ENCODE assay signal across 33 mouse cellular contexts in the genomic region with DNA sequence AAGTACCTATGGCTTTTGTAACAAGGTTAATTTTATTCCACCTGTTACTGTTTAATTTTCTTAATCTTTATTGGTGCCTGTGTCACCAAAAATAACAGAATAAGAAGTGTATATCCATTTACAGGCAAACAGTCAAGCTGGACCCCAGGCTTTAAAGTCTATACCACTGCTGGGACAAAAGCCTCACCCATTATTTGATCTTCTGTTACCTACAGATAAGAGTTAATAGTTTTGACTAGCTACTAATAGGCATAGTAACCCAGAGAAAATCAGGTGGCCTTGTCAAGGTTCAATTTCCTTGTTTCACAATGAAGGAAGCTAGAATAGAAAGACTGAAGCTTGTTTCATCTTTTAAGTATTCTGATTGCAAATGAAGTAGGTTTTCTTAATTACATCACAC.
"Had no signal": no experiment of that assay in that cellular context is flagged by ENCODE, and none has a peak within 500 bp of the region (broad histone marks: within the 10 kb centered on the region; RNA-seq: fewer than 3 reads in every experiment).

No protein-coding gene starts in this region.

- H3K9ac ChIP-seq: heart, embryonic 12.5 days; heart, embryonic 13.5 days; heart, embryonic 15.5 days; hindbrain, embryonic 12.5 days; hindbrain, embryonic 13.5 days; hindbrain, embryonic 14.5 days; hindbrain, embryonic 15.5 days; kidney, embryonic 15.5 days had no signal

- ATAC-seq: hindbrain, embryonic 16.5 days; hindbrain, postnatal 0 days; inflammation-experienced regulatory T-cells, adult 6 months had no signal

- H3K9me3 ChIP-seq: heart, embryonic 10.5 days; heart, embryonic 13.5 days; heart, embryonic 15.5 days; hindbrain, embryonic 10.5 days; hindbrain, embryonic 12.5 days; hindbrain, embryonic 13.5 days; hindbrain, embryonic 15.5 days; kidney, embryonic 15.5 days had no signal

- H3K27ac ChIP-seq: heart, adult 2 months; heart, embryonic 10.5 days; heart, embryonic 13.5 days; heart, embryonic 15.5 days; hindbrain, embryonic 10.5 days; hindbrain, embryonic 12.5 days; hindbrain, embryonic 13.5 days; hindbrain, embryonic 14.5 days; hindbrain, embryonic 15.5 days; hindbrain, postnatal 0 days; kidney, embryonic 15.5 days; kidney, postnatal 0 days; left cerebral cortex, adult 2 months had no signal

- DNase-seq: heart, adult 2 months; heart, postnatal 10 days; heart, postnatal 14 days; heart, postnatal 36 days; heart, postnatal 4 days; kidney, adult 11 months; kidney, adult 18-20 months; kidney, adult 2 months; kidney, adult 8-10 months; kidney, adult 9 months; kidney, postnatal 10 days; kidney, postnatal 14 days; kidney, postnatal 25 days; kidney, postnatal 36 days; kidney, postnatal 4 days; layer of hippocampus, adult 9-11 months; layer of hippocampus, postnatal 36 days had no signal

- H3K4me2 ChIP-seq: heart, embryonic 11.5 days; heart, embryonic 12.5 days; heart, embryonic 13.5 days; heart, embryonic 15.5 days; hindbrain, embryonic 12.5 days; hindbrain, embryonic 13.5 days; hindbrain, embryonic 14.5 days; hindbrain, embryonic 15.5 days; kidney, embryonic 15.5 days had no signal

- H3K4me1 ChIP-seq: heart, embryonic 10.5 days; heart, embryonic 12.5 days; heart, embryonic 13.5 days; heart, embryonic 15.5 days; hindbrain, embryonic 12.5 days; kidney, embryonic 15.5 days had no signal

- H3K36me3 ChIP-seq: heart, embryonic 10.5 days; heart, embryonic 12.5 days; heart, embryonic 13.5 days; heart, embryonic 15.5 days; hindbrain, embryonic 10.5 days; hindbrain, embryonic 12.5 days; hindbrain, embryonic 13.5 days; hindbrain, embryonic 15.5 days; kidney, embryonic 15.5 days had no signal

- H3K4me3 ChIP-seq: heart, adult 2 months; heart, embryonic 10.5 days; heart, embryonic 12.5 days; heart, embryonic 13.5 days; heart, embryonic 15.5 days; hindbrain, embryonic 10.5 days; hindbrain, embryonic 12.5 days; hindbrain, embryonic 13.5 days; hindbrain, embryonic 15.5 days; kidney, embryonic 15.5 days; left cerebral cortex, adult 2 months had no signal

- H3K27me3 ChIP-seq: heart, embryonic 12.5 days; heart, embryonic 13.5 days; heart, embryonic 15.5 days; hindbrain, embryonic 12.5 days; hindbrain, embryonic 13.5 days; hindbrain, embryonic 15.5 days; kidney, embryonic 15.5 days had no signal
